Mouse (Mus musculus) ovary, postnatal 36 days (tissue): ENCODE data around the gene Gtf2ird2.

Source experiments
- DNase-seq: peaks from one replicate; pipeline ENCODE4 v3.0.0; 2022; ENCODE audit warnings: low spot score, mixed read lengths

Gtf2ird2 gene

DNA sequence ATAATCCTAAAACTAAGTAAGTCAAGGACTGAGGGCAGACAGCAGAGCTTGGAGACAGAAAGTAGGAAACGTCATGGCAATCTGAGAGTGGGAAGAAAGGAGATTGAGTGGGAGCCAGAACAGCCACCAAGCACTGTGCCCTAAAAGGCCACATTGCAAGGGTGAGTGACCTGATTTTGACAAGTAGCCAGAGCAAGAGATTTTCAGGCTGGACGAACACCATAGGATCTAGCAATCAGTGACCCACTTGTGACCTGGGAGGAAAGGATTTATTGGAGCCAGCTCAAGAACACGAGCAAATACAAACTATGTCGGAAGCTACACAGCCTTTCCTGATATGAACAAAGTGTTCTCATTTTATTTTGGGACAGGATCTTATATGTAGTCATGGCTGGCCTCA lies 1.1 kb upstream of the Gtf2ird2 start:
- no peak for DNase-seq

GRCm38 (mm10) chr5:134183162-134183561 lies 657 bp upstream of the Gtf2ird2 start:
- no peak for DNase-seq

GRCm38 (mm10) chr5:134186059-134186458 lies 2.2 kb downstream of the Gtf2ird2 start:
- DNase-seq: no peak

- peak; percentile 43 for DNase-seq
These were observed 3.3 kb downstream of the Gtf2ird2 start for GRCm38 (mm10) chr5:134186961-134187731.

- DNase-seq: no peak
These were observed 4.8 kb downstream of the Gtf2ird2 start for GRCm38 (mm10) chr5:134188571-134188970.

- no peak for DNase-seq
These were observed 9.8 kb downstream of the Gtf2ird2 start for GRCm38 (mm10) chr5:134193664-134194063.

DNA sequence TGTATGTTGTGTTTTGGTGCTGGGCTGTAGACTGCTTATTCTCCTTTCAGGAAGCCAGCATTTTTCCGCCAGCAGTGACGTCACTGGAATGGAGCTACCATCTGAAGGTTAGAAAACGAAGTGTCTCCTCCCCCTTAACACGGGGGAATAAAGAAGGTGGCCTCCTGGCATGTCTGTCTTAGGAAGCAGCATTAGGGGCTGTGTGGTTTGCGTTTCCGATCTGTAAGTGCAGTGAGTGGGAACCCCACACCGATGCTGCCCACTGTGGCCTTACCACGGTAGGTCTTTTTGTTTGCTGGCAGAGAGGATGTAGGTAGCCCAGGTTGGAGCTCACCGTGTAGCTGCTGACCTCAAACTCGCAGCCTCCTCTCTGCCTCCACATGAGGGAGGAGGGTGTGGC lies 22.9 kb downstream of the Gtf2ird2 start:
- no peak for DNase-seq

DNA sequence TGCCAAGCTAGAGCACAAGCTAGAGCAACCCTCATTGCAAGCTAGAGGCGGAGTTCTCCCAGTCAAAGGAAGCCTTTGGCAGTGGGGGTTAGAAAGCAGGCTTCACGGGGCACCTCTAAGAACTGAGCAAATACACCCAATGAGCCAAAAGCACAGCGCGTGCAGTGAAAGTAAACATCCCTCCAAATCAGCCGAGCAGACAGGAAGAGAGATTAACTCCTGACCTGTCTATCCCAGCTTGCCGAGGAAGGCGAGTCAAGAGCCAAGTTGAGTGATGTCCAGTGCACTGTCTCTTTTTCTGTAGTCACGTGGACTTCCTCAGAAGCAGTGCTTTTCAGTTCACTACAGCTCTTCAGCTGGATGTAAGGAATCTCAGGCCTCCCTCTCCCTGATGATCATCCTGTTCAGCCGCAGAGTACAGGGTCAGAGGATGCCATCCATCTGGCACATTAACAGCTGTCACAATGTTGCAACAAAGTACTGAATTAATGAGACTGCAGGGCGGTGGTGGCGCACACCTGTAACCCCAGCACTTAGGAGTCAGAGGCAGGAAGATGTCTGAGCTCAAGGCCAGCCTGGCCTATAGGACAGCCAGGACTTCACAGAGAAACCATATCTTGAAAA lies 26.2 kb downstream of the Gtf2ird2 start:
- DNase-seq: no peak

DNA sequence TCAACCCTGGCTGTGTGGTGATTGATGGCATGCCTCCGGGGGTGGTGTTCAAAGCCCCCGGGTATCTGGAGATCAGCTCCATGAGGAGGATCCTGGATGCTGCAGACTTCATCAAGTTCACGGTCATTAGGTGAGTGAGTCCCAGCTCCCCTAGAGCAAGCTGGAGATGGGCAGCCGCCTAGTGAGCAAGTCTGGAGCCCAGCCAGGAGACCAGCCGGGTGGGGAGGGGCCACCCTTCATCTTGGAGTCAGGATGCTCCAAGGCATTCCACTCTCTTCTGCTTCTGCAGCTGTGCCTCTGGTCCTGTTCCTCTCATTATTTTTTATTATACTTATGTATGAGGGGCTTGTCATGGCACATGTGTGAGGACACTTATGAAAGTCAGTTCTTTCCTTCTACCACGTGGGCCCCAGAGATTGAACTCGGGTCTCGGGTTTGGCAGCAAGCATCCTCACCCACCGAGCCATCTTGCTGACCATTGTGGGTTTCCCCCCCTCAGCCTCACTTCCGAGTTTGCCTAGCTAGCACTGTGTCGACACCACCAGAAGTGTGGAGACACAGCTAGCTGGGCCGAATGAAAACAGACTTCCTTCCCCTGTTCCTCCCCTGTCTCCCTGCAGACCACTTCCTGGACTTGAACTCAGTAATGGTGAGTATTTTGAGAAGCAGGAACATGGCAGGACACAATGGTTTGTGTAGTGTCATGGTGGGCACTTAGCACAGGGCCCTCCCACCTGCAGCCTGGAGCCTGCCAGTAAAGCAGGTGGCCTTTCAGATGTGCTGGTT lies 30.4 kb downstream of the Gtf2ird2 start:
- DNase-seq: no peak

GRCm38 (mm10) chr5:134217900-134218299 lies 34.1 kb downstream of the Gtf2ird2 start:
- no peak for DNase-seq

- DNase-seq: no peak
These were observed 37.5 kb downstream of the Gtf2ird2 start for GRCm38 (mm10) chr5:134221278-134221677.

- no peak for DNase-seq
These were observed 37.9 kb downstream of the Gtf2ird2 start for GRCm38 (mm10) chr5:134221708-134222150.

- no peak for DNase-seq
These were observed 41.5 kb downstream of the Gtf2ird2 start for GRCm38 (mm10) chr5:134225110-134225901.

DNA sequence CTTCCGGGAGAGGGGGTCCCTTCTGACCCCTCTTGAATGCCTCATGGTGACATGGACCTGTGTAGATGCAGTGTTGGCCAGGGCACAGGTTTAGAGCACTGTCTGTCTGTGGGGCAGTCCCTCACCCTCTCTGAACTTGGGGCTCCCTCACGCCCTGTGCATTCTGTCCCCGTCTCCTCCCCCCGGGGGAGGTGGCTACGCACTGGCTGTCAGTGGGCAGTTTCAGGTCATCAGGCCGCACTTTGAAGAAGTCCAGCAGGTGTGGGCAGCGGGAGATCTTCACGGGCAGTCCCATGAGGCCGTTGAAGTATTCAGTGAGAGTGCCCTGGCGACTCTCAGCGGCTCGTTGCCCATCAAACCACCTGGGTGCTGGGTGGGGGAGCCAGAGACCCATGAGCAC lies 43.1 kb downstream of the Gtf2ird2 start:
- no peak for DNase-seq

DNA sequence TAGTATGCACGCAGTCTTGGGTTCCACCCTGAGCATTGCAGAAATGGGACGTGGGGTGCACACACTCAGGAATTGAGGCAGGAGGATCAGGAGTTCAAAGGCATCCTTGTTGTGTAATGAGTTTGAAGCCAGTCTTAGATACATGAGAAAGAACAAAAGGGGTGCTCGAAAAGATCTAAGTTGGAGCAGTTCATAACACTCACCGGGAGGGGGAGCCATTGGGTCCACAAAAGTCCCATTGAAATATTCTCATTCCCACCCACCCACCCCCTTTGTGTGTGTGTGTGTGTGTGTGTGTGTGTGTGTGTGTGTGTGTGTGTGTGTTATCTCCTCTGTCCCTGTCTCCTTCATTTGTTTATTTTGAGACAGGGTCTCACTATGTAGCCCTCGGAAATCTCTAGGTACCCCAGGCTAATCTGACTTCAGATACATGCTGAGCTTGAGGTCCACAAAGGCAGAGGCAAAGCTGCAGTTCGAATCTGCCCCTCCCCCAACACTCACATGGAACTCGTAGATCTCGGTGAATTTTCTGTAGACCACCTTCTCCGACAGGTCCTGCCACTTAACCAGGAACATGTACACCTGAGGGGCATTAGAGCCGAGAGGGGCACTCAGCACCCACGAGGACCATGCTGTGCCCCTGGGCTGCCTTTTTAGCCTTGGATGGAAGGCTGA lies 43.9 kb downstream of the Gtf2ird2 start:
- no peak for DNase-seq

DNA sequence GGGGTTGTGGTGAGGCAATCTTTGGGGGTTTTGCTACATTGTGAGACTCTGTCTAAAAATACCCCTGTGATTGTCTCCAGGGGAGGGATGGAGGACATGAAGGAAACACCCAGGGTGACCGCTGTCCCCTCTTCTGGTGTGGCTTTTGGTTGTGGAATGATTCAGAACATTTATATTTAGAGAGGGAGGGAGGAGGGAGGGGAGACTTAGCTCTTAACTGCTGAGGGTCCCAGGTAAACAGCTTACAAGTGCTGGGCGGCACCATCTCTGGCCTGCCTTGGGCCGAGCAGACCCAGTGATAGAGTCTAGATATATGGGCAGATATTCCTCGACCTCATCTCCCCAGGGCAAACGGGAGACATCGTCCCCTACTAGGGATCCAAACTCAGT lies 44.4 kb downstream of the Gtf2ird2 start:
- DNase-seq: no peak

GRCm38 (mm10) chr5:134229391-134229790 lies 45.6 kb downstream of the Gtf2ird2 start, which contains the start of gene Ncf1:
Ncf1 (minus strand) TSS chr5:134229625.
- no peak for DNase-seq

GRCm38 (mm10) chr5:134231376-134231775 lies 47.6 kb downstream of the Gtf2ird2 start:
- no peak for DNase-seq

DNA sequence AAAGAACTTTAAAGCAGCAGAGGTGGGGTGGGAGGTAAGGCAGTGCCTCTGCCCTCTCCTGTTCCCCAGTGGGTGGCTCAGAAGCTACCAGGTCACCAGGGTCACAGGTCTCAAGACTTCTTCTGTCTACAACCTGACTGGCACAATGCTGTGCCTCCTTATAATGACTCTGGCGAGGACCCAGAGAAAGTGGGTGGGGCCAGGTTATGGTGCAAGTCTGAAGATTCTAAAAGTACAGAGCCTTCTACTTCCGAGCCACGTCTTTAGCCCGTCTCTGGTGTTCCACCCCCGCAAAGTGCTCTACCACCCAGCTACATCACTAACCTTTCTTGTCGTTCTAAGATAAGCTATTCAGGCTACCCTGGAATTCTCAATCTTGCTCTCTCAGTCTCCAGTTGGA lies 48.3 kb downstream of the Gtf2ird2 start:
- DNase-seq: no peak

DNA sequence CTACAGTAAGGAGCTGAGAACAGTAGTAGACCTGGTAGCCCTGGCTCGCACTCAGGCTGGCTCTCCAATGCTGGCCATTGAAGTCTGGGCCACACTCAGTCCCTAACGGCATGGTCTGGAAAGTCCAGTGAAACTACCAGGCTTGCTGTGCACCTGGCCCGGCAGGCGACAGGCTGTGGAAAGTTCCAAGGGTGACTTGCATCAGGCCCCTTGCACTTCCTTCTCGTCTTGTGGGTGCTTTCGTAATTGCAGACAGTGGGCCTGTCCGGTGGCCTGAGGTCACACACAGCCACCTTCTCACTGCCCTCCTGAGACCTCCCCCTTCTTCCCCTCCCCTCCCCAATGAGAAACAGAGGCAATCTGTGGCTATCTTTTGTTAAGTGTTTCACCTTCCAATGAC lies 48.7 kb downstream of the Gtf2ird2 start:
- no peak for DNase-seq

DNA sequence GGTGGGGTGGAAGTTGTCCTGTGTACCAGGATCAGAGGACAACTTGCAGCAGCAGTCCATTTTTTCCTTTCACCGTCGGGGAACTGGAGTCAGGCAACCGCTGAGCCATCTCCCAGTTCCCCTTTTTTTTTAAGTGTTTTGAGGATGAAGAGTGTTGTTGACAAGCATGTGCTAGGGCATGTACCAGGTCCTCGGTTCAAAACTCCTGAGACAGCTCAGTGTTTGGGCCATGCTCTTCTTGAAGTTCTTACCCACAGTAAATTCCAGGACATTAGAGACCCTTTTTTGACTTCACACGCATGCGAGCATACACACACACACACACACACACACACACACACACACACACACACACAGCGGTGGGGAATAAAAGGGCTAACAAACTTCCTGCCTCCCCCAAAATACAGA lies 49.4 kb downstream of the Gtf2ird2 start:
- no peak for DNase-seq
